Mouse (Mus musculus) midbrain, embryonic 14.5 days (tissue): ENCODE data around the gene Mmp9. TPM values are rescaled to one million over a fixed set of nuclear protein-coding genes. Genes with fewer than 3 reads are reported as not detected.

Source experiments
- ATAC-seq: fragments of 200-750 bp; cut with Nextera tagmentation; 2 replicates; pipeline ENCODE4 v1.8.0; 2017; ENCODE audit warnings: moderate number of reproducible peaks, moderate library complexity; ENCODE audit not compliant: low FRiP score, low TSS enrichment
- DNase-seq: peaks from one replicate; pipeline ENCODE4 v3.0.0-alpha.2; 2015
- H3K27ac ChIP-seq: fragments of 300-500 bp; sonication (generic); replicated peaks from 2 replicates; pipeline ENCODE4 v1.5.1; 2014; ENCODE audit warnings: mild to moderate bottlenecking, low read depth, low read length, moderate library complexity
- H3K27me3 ChIP-seq: fragments of 300-500 bp; sonication (generic); 2 replicates; pipeline ENCODE4 v1.6.1; 2014; ENCODE audit warnings: low read length, control low read depth, mixed read lengths; ENCODE audit not compliant: control insufficient read depth, insufficient read depth
- H3K36me3 ChIP-seq: fragments of 300-500 bp; sonication (generic); 2 replicates; pipeline ENCODE4 v1.6.1; 2014; ENCODE audit warnings: low read length, control low read depth; ENCODE audit not compliant: control insufficient read depth, insufficient read depth
- H3K4me1 ChIP-seq: fragments of 300-500 bp; sonication (generic); 2 replicates; pipeline ENCODE4 v1.6.1; 2014; ENCODE audit warnings: mild to moderate bottlenecking, antibody characterized with exemption, low read length, control low read depth; ENCODE audit not compliant: control insufficient read depth, insufficient read depth
- H3K4me2 ChIP-seq: fragments of 300-500 bp; sonication (generic); 2 replicates; pipeline ENCODE4 v1.6.1; 2014; ENCODE audit warnings: mild to moderate bottlenecking, low read length, moderate library complexity
- H3K4me3 ChIP-seq: fragments of 300-500 bp; sonication (generic); replicated peaks from 2 replicates; pipeline ENCODE4 v1.5.1; 2014; ENCODE audit warnings: low read depth, low read length
- H3K9ac ChIP-seq: fragments of 300-500 bp; sonication (generic); replicated peaks from 2 replicates; pipeline ENCODE4 v1.6.1; 2014; ENCODE audit warnings: mild to moderate bottlenecking, low read length, moderate library complexity
- H3K9me3 ChIP-seq: fragments of 300-500 bp; sonication (generic); 2 replicates; pipeline ENCODE4 v1.6.1; 2016; ENCODE audit warnings: low read length, control low read depth, mixed read lengths; ENCODE audit not compliant: control insufficient read depth
- WGBS: fragments of 180-500 bp; shearing (Covaris S2); extraction: QIAGEN DNeasy Blood & Tissue Kit; methylation state at CpG from one replicate; pipeline ENCODE4 v1.1.7; 2014; 5-methylcytosine and 5-hydroxymethylcytosine counted together
- polyA plus RNA-seq: library from polyadenylated mRNA; unstranded; fragments of >200 nt; fragmentation: Nextera tagmentation; extraction: Ambion mirVana; gene quantifications from 2 replicates; pipeline ENCODE4 v1.2.1, GENCODE M21; 2014

Mmp9 gene
- polyA plus RNA-seq, 1 experiment from 2014 or later = 29.7 TPM

GRCm38 (mm10) chr2:164996848-164997720 is 56.5 kb downstream of the Mmp9 start:
- H3K4me1 ChIP-seq = peaks cover 13% of the 10 kb centered on the region
- H3K4me2 ChIP-seq = peak overlapping the region; percentile 48
- peaks cover 63% of the 10 kb centered on the region for H3K36me3 ChIP-seq
- peak; percentile 28 for DNase-seq
- H3K9ac ChIP-seq = peak overlapping the region; percentile 24; the same call in 1 of the 2 replicates
- H3K9me3 ChIP-seq = no peaks in the 10 kb centered on the region
- no peak overlapping the region for H3K27ac ChIP-seq
- no peak for ATAC-seq
- 0 out of 2 replicates have a peak, but pooled peaks cover 2% of the 10 kb centered on the region for H3K27me3 ChIP-seq
- 11% methylated on average over 49 of the region's 49 CpGs for WGBS
- peak overlapping the region; percentile 22 for H3K4me3 ChIP-seq

- peak overlapping the region; percentile 48 for H3K4me2 ChIP-seq
- H3K9ac ChIP-seq = peak overlapping the region; percentile 24; the same call in 1 of the 2 replicates
- 3% methylated on average over 47 of the region's 52 CpGs for WGBS
- ATAC-seq (no peak), DNase-seq (peak; percentile 55)
- peaks cover 13% of the 10 kb centered on the region for H3K4me1 ChIP-seq
- H3K27me3 ChIP-seq = 0 out of 2 replicates have a peak, but pooled peaks cover 2% of the 10 kb centered on the region
- peaks cover 70% of the 10 kb centered on the region for H3K36me3 ChIP-seq
- no peak overlapping the region for H3K27ac ChIP-seq
- H3K9me3 ChIP-seq = no peaks in the 10 kb centered on the region
- peak overlapping the region; percentile 22 for H3K4me3 ChIP-seq
These were observed 57.3 kb downstream of the Mmp9 start for GRCm38 (mm10) chr2:164997721-164998428.

- no peak overlapping the region for H3K4me3 ChIP-seq
- 92% methylated on average over 13 of the region's 13 CpGs for WGBS
- no peaks in the 10 kb centered on the region for H3K9me3 ChIP-seq
- DNase-seq (no peak), ATAC-seq (no peak)
- no peak overlapping the region for H3K27ac ChIP-seq
- no peak overlapping the region for H3K4me2 ChIP-seq
- 0 out of 2 replicates have a peak, but pooled peaks cover 2% of the 10 kb centered on the region for H3K27me3 ChIP-seq
- H3K36me3 ChIP-seq = peaks cover 95% of the 10 kb centered on the region
- no peak overlapping the region for H3K9ac ChIP-seq
- H3K4me1 ChIP-seq = peaks cover 13% of the 10 kb centered on the region
These were observed 61.4 kb downstream of the Mmp9 start for GRCm38 (mm10) chr2:165001958-165002357.

- WGBS = 74% methylated on average over 3 of the region's 3 CpGs
- ATAC-seq (no peak), DNase-seq (no peak)
- Histone ChIP-seq H3K36me3 (peaks cover 99% of the 10 kb centered on the region), H3K4me2 (no peak overlapping the region), H3K27ac (0 out of 2 replicates have a peak overlapping the region, but pooled peaks have one; percentile 20), H3K4me3 (no peak overlapping the region), H3K9ac (no peak overlapping the region), H3K27me3 (0 out of 2 replicates have a peak, but pooled peaks cover 2% of the 10 kb centered on the region), H3K4me1 (peaks cover 5% of the 10 kb centered on the region; the same call in 1 of the 2 replicates), H3K9me3 (no peaks in the 10 kb centered on the region)
These were observed 62.5 kb downstream of the Mmp9 start for GRCm38 (mm10) chr2:165003108-165003507.

GRCm38 (mm10) chr2:165004237-165004636 is 63.7 kb downstream of the Mmp9 start:
- DNase-seq = no peak
- no peak overlapping the region for H3K4me2 ChIP-seq
- H3K36me3 ChIP-seq = peaks cover 100% of the 10 kb centered on the region
- H3K4me1 ChIP-seq = no peaks in the 10 kb centered on the region
- no peaks in the 10 kb centered on the region for H3K27me3 ChIP-seq
- 85% methylated on average over 10 of the region's 10 CpGs for WGBS
- H3K4me3 ChIP-seq = no peak overlapping the region
- H3K27ac ChIP-seq = no peak overlapping the region
- no peaks in the 10 kb centered on the region for H3K9me3 ChIP-seq
- ATAC-seq = no peak
- no peak overlapping the region for H3K9ac ChIP-seq

Other genes with a start within 250 kb of the Mmp9 start
- not detected in 2 replicates for gene Spint4, start 242.3 kb upstream of the Mmp9 start, polyA plus RNA-seq
- gene Spint5, start 225.5 kb upstream of the Mmp9 start, polyA plus RNA-seq = not detected in 2 replicates
- 0.80 and 1.1 TPM in 2 replicates for gene Wfdc3, start 194.8 kb upstream of the Mmp9 start, polyA plus RNA-seq
- 49.1 and 55.0 TPM in 2 replicates for gene Dnttip1, start 194.8 kb upstream of the Mmp9 start, polyA plus RNA-seq
- gene Ube2c, start 170.9 kb upstream of the Mmp9 start, polyA plus RNA-seq = 45.9 and 85.7 TPM in 2 replicates
- gene Tnnc2, start 160.8 kb upstream of the Mmp9 start, polyA plus RNA-seq = not detected in 2 replicates
- 22.1 and 34.5 TPM in 2 replicates for gene Snx21, start 155.0 kb upstream of the Mmp9 start, polyA plus RNA-seq
- gene Acot8, start 135.9 kb upstream of the Mmp9 start, polyA plus RNA-seq = 17.1 and 18.5 TPM in 2 replicates
- gene Zswim3, start 135.7 kb upstream of the Mmp9 start, polyA plus RNA-seq = 14.7 and 15.6 TPM in 2 replicates
- 27.8 and 30.5 TPM in 2 replicates for gene Zswim1, start 118.1 kb upstream of the Mmp9 start, polyA plus RNA-seq
- gene Spata25, start 112.2 kb upstream of the Mmp9 start, polyA plus RNA-seq = 0.29 TPM in 1 of 2 replicates, not detected in the other
- 77.1 and 88.2 TPM in 2 replicates for gene Ctsa, start 107.9 kb upstream of the Mmp9 start, polyA plus RNA-seq
- gene Neurl2, start 107.3 kb upstream of the Mmp9 start, polyA plus RNA-seq = 5.1 and 6.9 TPM in 2 replicates
- 29.8 and 91.1 TPM in 2 replicates for gene Pltp, start 83.1 kb upstream of the Mmp9 start, polyA plus RNA-seq
- gene Pcif1, start 61.5 kb upstream of the Mmp9 start, polyA plus RNA-seq = 92.8 and 99.5 TPM in 2 replicates
- 13.9 and 15.5 TPM in 2 replicates for gene Zfp335, start 29.0 kb upstream of the Mmp9 start, polyA plus RNA-seq
- gene Slc12a5, start 20.0 kb downstream of the Mmp9 start, polyA plus RNA-seq = 53.8 and 63.0 TPM in 2 replicates
- 76.6 and 105 TPM in 2 replicates for gene Ncoa5, start 94.1 kb downstream of the Mmp9 start, polyA plus RNA-seq
- gene Cd40, start 114.8 kb downstream of the Mmp9 start, polyA plus RNA-seq = 5.1 and 7.3 TPM in 2 replicates
- not detected in 2 replicates for gene 1700025C18Rik, start 150.0 kb downstream of the Mmp9 start, polyA plus RNA-seq